Mouse (Mus musculus): Measurements from ENCODE around the gene Ly86.

Ly86 gene

DNA sequence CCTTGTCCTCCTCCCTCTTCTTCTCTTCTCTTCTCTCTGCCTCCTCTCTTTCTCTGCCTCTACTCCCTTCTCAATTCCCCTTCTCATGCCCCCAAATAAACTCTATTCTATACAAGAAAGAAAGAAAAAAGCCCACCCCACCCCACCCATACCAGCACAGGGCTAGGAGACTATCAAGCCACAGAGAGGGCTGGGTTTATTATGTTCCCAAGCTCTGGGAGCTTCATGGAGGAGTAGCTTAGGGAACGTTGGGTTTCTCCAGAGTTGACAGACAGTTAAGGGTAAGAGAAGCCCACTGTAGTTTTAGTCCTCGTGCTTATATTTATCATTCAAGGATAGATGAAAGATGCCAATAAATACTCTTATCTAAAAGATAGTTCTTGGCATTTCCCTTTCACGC, 88.7 kb downstream of the Ly86 start:
- no peak for DNase-seq

DNA sequence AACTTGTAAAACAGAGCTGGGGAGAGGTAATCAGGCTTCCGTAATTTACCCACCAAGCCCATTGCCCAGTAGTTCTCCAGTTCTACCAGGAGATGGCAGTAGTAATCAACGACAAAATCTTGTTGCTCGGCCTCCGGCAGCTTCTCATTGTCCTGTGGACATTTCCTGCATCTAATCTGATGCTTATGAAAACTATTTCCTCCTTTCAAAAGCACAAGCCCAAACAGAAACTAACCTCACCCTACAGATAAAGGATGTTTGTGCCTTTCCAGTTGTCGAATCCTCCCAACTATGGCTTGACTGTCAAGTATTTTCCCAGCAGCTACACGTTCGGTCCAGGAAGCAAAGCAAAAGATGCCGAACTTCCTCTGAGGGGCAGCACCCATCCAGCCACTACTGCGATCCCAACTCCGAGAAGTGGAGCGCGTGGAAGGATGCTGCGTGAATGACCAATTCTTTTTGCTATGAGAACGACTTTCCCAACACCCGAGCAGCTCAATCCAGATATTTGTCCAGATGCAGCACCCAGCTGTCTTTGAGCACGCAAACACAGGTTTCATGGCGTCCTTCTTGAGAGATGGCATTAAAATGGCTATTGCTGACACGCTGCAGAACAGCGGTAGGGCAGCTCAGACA, 89.2 kb downstream of the Ly86 start:
- DNase-seq: peak; percentile 30

GRCm38 (mm10) chr13:37434841-37435240, 89.8 kb downstream of the Ly86 start:
- no peak for DNase-seq

GRCm38 (mm10) chr13:37436267-37437013, 91.4 kb downstream of the Ly86 start:
- DNase-seq: no peak

GRCm38 (mm10) chr13:37438788-37439187, 93.8 kb downstream of the Ly86 start:
- no peak for DNase-seq

DNA sequence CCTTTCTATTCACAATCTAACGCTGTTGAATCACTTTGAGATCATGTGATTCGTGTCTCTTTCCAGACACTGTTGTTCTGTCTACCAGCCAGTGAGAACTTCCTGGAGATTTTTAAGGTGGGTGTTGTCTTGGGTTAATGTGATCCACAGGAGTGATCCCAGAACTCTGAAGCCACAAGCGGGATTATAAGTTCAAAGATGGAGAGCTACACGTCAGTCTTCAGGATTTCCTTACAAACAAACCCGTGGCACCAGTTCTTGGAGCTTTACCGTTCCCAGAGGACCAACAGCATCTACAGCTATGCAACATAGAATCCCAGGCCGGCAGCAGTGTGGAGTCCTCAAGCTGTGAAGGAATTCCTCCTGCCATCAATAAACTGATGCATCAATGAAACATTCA, 94.5 kb downstream of the Ly86 start:
- no peak for DNase-seq

- DNase-seq: no peak
These were observed 94.9 kb downstream of the Ly86 start for GRCm38 (mm10) chr13:37439941-37440340.

DNA sequence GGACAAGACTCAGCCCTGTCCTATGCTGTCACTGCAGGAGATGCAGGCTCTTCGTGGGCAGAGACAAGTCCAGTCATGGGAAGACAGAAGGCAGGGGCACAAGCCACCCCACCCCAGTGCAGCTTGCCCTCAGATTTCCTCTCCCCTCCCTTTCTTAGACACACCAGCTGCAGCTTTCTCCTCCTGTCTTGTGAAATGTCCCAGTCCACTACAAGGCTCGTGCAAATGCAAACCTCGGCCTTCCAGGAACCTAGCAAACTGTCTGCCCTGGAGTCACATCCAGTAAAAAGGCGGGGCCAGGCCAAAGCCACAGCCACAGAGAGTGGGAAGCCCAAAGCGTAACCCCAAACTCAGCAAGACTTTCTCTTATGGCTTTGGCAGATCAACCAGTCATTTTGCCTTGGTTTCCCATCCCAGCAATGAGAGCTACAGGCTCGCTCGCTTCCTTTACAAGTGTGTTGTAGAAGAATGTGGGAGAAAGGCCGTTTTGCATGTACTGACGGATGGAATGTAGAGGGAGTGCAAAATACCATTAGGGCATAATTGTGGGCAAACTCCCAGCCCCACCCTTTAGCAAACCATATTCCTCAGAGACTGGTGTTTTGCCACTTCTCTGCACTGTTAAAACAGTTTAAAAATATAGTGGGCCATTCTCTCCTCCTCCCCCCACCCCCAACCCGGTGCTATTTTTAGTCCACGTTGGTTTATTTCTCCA, 95.7 kb downstream of the Ly86 start:
- DNase-seq: no peak

GRCm38 (mm10) chr13:37442058-37442457, 97.0 kb downstream of the Ly86 start:
- DNase-seq: no peak

DNA sequence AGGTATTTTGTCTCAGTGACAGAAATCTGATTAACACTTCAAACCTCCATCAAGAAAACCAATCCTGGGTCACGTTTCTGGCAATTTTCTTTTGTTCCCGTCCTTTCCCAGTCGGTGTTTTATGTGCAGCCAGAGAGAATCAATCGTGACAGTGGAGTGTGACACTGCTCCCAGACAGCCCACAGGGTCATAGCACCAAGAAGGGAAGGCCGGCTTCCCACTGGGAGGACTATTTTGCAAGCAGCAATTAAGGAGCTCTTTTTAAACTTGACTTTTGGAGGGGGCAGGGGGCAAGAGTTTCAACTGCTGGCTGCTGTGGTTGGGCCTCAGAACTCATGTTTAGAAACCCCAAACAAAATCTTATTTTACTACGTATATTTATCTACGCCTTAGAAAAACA, 97.5 kb downstream of the Ly86 start:
- DNase-seq: no peak

GRCm38 (mm10) chr13:37446699-37447258, 101.8 kb downstream of the Ly86 start:
- no peak for DNase-seq

GRCm38 (mm10) chr13:37451021-37451420, 106.0 kb downstream of the Ly86 start:
- no peak for DNase-seq

- no peak for DNase-seq
These were observed 106.5 kb downstream of the Ly86 start for GRCm38 (mm10) chr13:37451471-37451870.

- DNase-seq: no peak
These were observed 107.3 kb downstream of the Ly86 start for GRCm38 (mm10) chr13:37452022-37452941.

GRCm38 (mm10) chr13:37453203-37453602, 108.2 kb downstream of the Ly86 start:
- peak; percentile 43 for DNase-seq

DNA sequence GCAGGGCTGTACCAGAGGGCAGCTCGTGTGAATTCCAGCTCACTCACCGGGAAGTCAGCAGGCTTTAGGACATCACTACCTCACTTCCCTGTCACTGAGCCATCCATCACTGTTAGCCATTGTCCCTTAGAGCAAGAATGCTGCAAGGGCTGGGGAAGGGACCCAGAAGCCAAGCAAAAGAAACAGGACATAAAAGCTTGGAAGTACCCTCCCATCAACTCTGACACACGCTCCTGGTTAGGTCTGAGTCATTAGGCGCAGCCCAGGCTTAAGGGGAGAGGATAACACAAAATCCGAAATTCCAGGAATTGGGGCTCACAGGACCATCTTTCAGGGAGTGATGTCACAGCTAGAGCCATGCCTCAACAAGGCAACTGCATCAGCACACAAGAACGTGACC, 109.3 kb downstream of the Ly86 start:
- DNase-seq: no peak

GRCm38 (mm10) chr13:37455561-37455960, 110.6 kb downstream of the Ly86 start:
- DNase-seq: no peak

DNA sequence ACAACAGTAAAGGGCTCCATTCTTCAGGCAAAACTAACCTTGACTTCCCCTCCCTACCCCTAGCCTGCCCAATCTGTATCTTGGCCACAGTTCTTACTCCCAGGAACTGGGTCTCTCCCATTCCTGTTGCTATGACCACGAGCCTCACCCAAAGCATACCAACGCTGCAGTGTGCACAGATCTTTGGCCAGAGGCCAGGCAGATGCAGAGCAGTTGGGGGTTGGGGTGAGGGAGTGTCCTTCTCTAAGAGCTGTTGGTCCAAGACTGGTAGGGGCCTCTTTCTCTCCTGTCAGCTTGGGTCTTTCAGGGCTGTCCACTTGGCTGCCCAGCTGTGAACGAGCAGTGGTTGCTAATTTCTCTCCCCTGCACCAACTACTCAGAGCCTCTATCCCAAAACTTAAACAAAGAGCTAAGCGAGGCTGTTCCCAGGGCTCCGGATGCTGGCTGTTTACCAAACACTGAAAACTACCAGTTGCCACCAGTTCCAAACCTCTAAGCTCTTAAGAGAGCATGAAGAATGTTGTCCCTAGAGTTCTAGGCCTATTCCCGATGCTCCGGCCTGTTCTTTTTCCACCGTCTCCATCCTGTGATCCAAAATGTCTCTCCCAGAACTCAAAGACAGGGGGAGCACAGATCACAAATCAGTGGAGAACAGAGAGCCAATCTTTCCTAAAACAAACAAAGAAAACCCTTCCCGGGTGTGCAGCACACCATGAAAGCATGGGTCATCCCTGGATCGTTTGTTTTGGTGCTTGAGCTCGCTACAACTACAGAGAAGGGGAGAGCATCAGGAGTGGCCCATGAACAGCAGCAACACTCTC, 112.2 kb downstream of the Ly86 start:
- peak; percentile 15 for DNase-seq

DNA sequence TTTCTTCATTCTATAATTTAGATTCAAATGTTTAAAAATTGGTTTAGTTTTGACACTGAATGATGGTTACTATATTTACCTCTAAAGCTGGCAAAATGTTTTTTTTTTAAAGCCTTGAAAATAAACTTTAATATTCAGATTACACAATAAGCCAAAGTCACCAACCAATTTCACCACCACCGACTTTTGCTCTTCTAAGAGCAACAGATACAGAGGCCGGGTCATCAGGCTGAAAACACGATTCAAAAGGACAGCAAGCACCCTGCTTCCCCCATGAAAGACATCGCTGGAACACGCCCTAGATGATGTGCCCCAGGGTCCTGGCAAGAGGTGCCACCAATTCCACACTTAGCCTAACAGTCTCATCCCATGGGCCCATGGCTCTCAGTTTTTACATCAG, 113.5 kb downstream of the Ly86 start:
- DNase-seq: no peak

DNA sequence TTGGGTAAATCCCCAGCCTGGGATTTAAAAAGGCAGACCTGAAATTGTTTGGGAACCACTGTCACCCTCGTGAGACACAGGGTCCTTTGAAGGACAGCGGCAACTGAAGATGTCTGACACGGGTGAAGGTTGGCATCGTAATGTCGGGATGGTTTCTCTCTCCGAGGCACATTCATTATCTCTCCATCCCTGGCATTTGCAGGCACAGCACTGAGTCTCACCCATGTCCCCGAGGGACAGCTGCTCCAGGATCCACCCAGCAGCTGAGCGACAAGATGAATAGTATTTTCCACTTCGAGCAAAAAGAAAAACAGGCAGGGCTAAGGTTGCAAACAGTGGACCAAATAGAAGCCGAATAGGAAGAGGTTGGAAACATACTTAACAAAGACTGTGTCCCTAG, 114.0 kb downstream of the Ly86 start:
- DNase-seq: no peak
